Mouse (Mus musculus) ES-Bruce4 (cell line): ENCODE results near the gene Rtraf.

ENCODE experiments used
- CTCF ChIP-seq: IDR thresholded peaks from one replicate; pipeline ENCODE4 v1.8.1; 2011; ENCODE audit warnings: low read depth, low read length
- EP300 ChIP-seq: IDR thresholded peaks from 2 replicates; pipeline ENCODE4 v1.6.1; 2011; ENCODE audit warnings: low read depth, low read length; ENCODE audit not compliant: insufficient read depth
- POLR2A ChIP-seq: IDR thresholded peaks from one replicate; pipeline ENCODE4 v1.8.1; 2011; ENCODE audit warnings: low read length; ENCODE audit not compliant: insufficient read depth

GRCm38 (mm10) chr14:19768648-19769047 is 55.0 kb downstream of the Rtraf start:
- no peak for TF ChIP-seq POLR2A
- no peak for TF ChIP-seq EP300
- TF ChIP-seq CTCF: no peak
